Mouse (Mus musculus): Measurements from ENCODE around the gene Cwc25.
A peak's percentile ranks its signal among the peaks of the same experiment; 100 is the strongest.

Gene Cwc25

GRCm38 (mm10) chr11:97698741-97699611 lies 67.4 kb downstream of the Cwc25 start:
- DNase-seq (ENCODE audit: extremely low spot score): peak; percentile 89

GRCm38 (mm10) chr11:97697891-97698529 lies 68.3 kb downstream of the Cwc25 start:
- DNase-seq (ENCODE audit: extremely low spot score): peak; percentile 49

- DNase-seq (ENCODE audit: extremely low spot score): no peak
Measured at GRCm38 (mm10) chr11:97697199-97697890, 69.0 kb downstream of the Cwc25 start.

- no peak for DNase-seq (ENCODE audit: extremely low spot score)
Measured at GRCm38 (mm10) chr11:97696669-97697068, 69.7 kb downstream of the Cwc25 start.

- no peak for DNase-seq (ENCODE audit: extremely low spot score)
Measured at GRCm38 (mm10) chr11:97695712-97696401, 70.5 kb downstream of the Cwc25 start.
